Mouse (Mus musculus) heart, embryonic 16.5 days (tissue): ENCODE results near the gene Itga7. TPM values are rescaled to one million over a fixed set of nuclear protein-coding genes. Genes with fewer than 3 reads are reported as not detected.

Source experiments
- ATAC-seq: fragments of 200-750 bp; cut with Nextera tagmentation; replicated peaks from 2 replicates; pipeline ENCODE4 v1.8.0; 2017; ENCODE audit warnings: moderate number of reproducible peaks; ENCODE audit not compliant: insufficient read depth, low FRiP score; ENCODE audit errors: extremely low read depth
- H3K27ac ChIP-seq: fragments of 300-500 bp; sonication (generic); 2 replicates; pipeline ENCODE4 v1.5.1; 2014; ENCODE audit warnings: mild to moderate bottlenecking, low read length, control low read depth, moderate library complexity
- H3K27me3 ChIP-seq: fragments of 300-500 bp; sonication (generic); 2 replicates; pipeline ENCODE4 v1.6.1; 2014; ENCODE audit warnings: low read length, mixed read lengths; ENCODE audit not compliant: control insufficient read depth, insufficient read depth
- H3K36me3 ChIP-seq: fragments of 300-500 bp; sonication (generic); 2 replicates; pipeline ENCODE4 v1.6.1; 2014; ENCODE audit not compliant: control insufficient read depth, insufficient read depth
- H3K4me1 ChIP-seq: fragments of 300-500 bp; sonication (generic); 2 replicates; pipeline ENCODE4 v1.6.1; 2014; ENCODE audit warnings: low read length, mixed read lengths; ENCODE audit not compliant: control insufficient read depth, insufficient read depth
- H3K4me2 ChIP-seq: fragments of 300-500 bp; sonication (generic); 2 replicates; pipeline ENCODE4 v1.6.1; 2014; ENCODE audit warnings: low read depth, mild to moderate bottlenecking, control low read depth, low read length
- H3K4me3 ChIP-seq: fragments of 300-500 bp; sonication (generic); 2 replicates; pipeline ENCODE4 v1.5.1; 2014; ENCODE audit warnings: mild to moderate bottlenecking, control low read depth, low read length
- H3K9ac ChIP-seq: fragments of 300-500 bp; sonication (generic); 2 replicates; pipeline ENCODE4 v1.6.1; 2014; ENCODE audit warnings: low read length, control low read depth
- H3K9me3 ChIP-seq: fragments of 300-500 bp; sonication (generic); replicated peaks from 2 replicates; pipeline ENCODE4 v1.6.1; 2016; ENCODE audit warnings: low read length; ENCODE audit not compliant: control insufficient read depth
- WGBS: fragments of 180-500 bp; shearing (Covaris S2); extraction: QIAGEN DNeasy Blood & Tissue Kit; methylation state at CpG from one replicate; pipeline ENCODE4 v1.1.7; 2014; 5-methylcytosine and 5-hydroxymethylcytosine counted together
- polyA plus RNA-seq: library from polyadenylated mRNA; unstranded; fragments of >200 nt; fragmentation: Nextera tagmentation; extraction: Ambion mirVana; gene quantifications from 2 replicates; pipeline ENCODE4 v1.2.1, GENCODE M21; 2015

The Itga7 gene
- polyA plus RNA-seq, 1 experiment from 2014 or later, result 11.9 TPM

DNA sequence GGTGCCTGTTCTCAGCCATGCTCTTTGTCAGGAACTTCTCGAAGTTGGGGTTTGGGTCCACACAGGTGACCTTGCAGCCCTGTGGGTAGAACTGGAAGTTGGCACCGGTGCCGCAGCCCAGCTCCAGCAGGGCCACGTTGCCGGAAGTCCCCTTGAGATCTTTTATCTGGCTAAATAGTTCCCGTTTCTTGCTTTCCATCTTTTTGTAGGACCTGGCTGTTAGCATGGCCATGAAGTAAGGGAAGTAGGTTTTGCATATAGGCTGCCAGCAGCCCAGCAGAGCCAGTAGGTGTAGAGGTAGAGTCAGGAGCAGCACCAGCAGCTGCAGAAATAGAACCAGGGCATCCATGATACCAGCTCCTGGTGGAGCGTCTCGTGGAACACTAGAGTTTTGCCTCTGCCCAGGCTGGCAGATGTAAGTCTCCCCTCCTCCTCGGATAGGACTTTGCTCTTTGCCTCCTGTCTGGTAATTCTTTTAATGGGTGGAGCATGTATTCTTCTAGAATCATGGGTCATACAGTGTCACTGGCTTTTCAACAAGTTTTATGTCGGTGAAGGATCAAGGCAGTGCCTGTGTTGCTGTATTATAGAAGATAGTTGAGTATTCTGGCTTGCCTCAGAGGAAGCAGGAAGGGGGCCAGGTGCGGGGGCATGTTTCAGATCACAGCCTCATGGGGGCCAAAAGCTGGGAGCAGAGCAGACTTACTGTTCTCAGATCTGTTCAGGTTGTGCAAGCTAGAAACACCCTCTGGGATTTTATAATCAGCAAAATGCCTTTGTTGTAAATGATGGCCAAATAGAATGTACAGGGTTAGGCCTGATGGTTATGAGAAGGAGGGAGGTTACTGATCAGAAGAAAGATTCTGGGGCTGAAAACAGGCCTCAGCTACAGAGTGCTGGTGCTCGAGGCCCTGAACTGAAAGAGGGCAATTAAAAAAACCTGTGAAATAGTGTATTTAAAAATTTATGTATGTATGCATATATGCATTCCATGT is 27.3 kb downstream of the Itga7 start, which contains the start of gene Mettl7b:
Gene Mettl7b (minus strand): TSS at position 399 of the 995 bp plus-strand sequence.
- H3K9me3 ChIP-seq, result no peaks in the 10 kb centered on the region
- no peak within 1 kb of the TSS for H3K4me3 ChIP-seq
- 66% methylated on average over 12 of the region's 12 CpGs for WGBS
- no peak within 1 kb of the TSS for H3K4me2 ChIP-seq
- H3K9ac ChIP-seq, result no peak within 1 kb of the TSS
- H3K27me3 ChIP-seq, result peaks cover 2% of the 10 kb centered on the region; the same call in 1 of the 2 replicates
- 0 out of 2 replicates have a peak, but pooled peaks cover 6% of the 10 kb centered on the region for H3K4me1 ChIP-seq
- H3K27ac ChIP-seq, result peak within 1 kb of the TSS; percentile 34; the same call in 1 of the 2 replicates
- peak; percentile 54; the same call in 1 of the 2 replicates for ATAC-seq
- H3K36me3 ChIP-seq, result no peaks in the 10 kb centered on the region

DNA sequence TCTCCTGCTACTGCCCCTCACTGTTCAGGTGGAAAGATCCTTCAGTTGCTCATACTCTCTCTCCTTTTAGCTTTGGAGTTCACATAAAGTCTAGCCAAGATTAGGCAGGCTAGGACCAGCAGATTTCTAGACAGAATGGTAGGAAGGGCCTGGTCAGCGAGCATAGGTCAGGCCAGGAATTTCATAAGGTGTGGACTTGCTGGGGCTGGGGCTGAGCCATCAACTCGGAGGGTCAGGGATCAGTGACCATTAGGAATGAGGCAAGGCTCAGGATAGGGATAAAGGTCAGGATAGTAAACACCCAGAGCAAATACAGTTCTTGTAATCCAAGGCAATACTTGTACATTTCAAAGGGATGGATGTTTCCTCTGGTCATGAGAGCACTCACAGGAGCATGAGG is 31.3 kb downstream of the Itga7 start:
- WGBS, result 73% methylated on average over 2 of the region's 2 CpGs
- no peak overlapping the region for H3K9ac ChIP-seq
- H3K36me3 ChIP-seq, result no peaks in the 10 kb centered on the region
- H3K9me3 ChIP-seq, result no peaks in the 10 kb centered on the region
- no peaks in the 10 kb centered on the region for H3K27me3 ChIP-seq
- no peak overlapping the region for H3K4me3 ChIP-seq
- no peak overlapping the region for H3K27ac ChIP-seq
- H3K4me2 ChIP-seq, result no peak overlapping the region
- 0 out of 2 replicates have a peak, but pooled peaks cover 6% of the 10 kb centered on the region for H3K4me1 ChIP-seq
- ATAC-seq, result no peak

DNA sequence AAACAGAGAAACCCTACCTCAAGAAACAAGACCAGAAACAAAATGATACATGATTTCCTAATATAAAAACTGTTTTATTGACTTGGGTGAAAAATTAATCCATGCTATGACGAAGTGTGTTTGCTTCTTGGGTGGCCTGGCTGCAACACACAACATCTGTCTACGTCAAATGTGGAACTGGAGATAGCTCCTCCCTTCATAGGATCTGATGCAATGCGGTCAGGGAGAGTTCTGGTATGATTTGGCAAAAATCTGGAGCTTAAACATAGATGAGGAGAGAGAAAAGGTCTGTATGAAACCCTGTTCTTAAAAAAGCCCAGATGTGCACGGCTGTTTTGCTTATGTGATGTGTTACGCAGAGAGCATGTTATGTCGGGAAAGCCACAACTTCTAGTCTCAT is 32.3 kb downstream of the Itga7 start:
- Histone ChIP-seq H3K27ac (no peak overlapping the region), H3K9ac (no peak overlapping the region), H3K4me2 (no peak overlapping the region), H3K4me1 (0 out of 2 replicates have a peak, but pooled peaks cover 2% of the 10 kb centered on the region), H3K36me3 (no peaks in the 10 kb centered on the region), H3K9me3 (no peaks in the 10 kb centered on the region), H3K27me3 (no peaks in the 10 kb centered on the region), H3K4me3 (no peak overlapping the region)
- WGBS, result 69% methylated on average over 6 of the region's 6 CpGs
- ATAC-seq, result no peak

DNA sequence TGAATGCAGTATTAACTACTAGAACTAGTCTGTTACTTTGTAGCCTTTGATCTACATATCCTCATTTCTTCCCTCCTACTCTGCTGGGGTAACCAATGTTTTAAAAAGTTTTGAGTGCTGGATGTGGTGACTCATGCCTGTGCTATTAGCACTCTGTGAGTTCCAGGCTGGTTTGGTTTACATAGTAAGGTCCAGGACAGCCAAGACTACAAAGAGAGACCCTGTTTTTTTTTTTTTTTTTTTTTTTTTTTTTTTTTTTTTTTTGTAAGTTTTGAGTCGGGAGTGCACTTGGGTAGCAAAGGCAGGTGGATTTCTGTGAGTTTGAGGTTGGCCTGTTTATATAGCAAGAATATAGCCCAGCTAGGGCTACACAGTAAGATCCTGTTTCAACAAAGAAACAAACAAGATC is 34.7 kb downstream of the Itga7 start:
- no peak overlapping the region for H3K4me2 ChIP-seq
- H3K27ac ChIP-seq, result no peak overlapping the region
- H3K4me1 ChIP-seq, result no peaks in the 10 kb centered on the region
- H3K4me3 ChIP-seq, result no peak overlapping the region
- H3K36me3 ChIP-seq, result no peaks in the 10 kb centered on the region
- H3K27me3 ChIP-seq, result no peaks in the 10 kb centered on the region
- 31% methylated on average over 1 of the region's 1 CpGs for WGBS
- H3K9me3 ChIP-seq, result no peaks in the 10 kb centered on the region
- no peak for ATAC-seq
- H3K9ac ChIP-seq, result no peak overlapping the region

DNA sequence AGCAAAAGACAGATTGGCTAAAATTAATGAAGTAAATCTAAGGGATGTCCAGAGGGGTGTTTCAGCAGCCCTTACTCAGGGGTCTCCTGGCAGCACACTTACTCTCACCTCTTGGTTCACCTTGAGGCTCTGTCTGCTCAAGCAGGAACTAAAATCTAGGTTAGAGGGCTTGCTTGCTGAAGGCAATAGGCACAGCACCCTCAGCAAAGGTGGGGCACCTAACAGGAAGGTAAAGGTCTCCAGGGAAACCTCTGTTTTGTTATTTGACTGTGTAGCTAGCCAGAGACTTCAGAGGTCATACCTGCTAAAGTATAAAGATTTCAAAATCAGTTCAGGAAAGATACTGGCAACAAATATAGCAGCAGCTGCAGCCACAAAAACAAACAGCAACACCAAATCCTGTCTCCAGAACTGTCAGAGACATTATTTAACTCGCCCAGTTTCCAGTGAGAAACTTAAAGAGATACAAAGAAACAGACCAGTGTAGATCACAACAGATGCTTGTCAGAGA is 37.2 kb downstream of the Itga7 start:
- Histone ChIP-seq H3K27me3 (no peaks in the 10 kb centered on the region), H3K9ac (no peak overlapping the region), H3K4me3 (no peak overlapping the region), H3K4me2 (no peak overlapping the region), H3K27ac (no peak overlapping the region), H3K4me1 (no peaks in the 10 kb centered on the region), H3K36me3 (no peaks in the 10 kb centered on the region), H3K9me3 (no peaks in the 10 kb centered on the region)
- WGBS, result 28% methylated on average over 1 of the region's 1 CpGs
- no peak for ATAC-seq

DNA sequence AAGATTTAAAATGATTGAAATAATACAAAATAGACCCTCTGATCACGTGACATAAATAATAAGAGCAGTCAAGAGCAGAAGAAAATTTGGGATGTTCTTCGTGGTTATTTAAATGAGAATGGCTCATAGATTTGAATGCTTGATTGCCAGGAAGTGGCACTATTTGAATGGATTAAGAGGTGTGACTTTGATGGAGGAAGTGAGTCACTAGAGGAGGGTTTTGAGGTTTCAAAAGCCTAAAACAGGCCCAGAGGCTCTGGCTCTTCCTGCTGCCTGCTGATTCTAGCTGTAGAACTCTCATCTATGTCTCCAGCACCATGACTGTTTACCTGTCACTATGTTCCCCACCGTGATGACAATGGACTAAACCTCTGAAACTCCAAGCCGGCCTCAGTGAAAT is 39.2 kb downstream of the Itga7 start:
- Histone ChIP-seq H3K27ac (no peak overlapping the region), H3K27me3 (no peaks in the 10 kb centered on the region), H3K36me3 (no peaks in the 10 kb centered on the region), H3K4me3 (no peak overlapping the region), H3K9ac (no peak overlapping the region), H3K4me1 (no peaks in the 10 kb centered on the region), H3K9me3 (no peaks in the 10 kb centered on the region), H3K4me2 (no peak overlapping the region)
- ATAC-seq, result no peak
- 69% methylated on average over 4 of the region's 4 CpGs for WGBS

DNA sequence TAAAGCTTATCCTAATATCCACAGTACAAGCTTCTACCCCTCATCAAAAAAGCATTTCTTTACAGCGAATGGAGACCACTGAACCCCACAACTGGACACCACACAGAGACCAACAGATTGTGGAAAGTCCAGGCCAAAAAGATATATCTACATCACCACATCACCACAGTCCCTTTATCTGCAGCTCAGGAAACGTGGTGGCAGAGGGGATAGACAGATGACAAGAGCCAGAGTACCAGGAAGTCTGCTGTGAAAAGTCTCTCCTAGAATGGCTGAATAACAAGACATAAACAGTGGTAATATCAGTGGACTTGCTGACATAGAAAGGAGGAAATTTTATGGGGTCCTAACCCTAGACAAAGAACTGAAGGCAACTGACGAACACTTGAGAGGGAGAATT is 42.8 kb downstream of the Itga7 start:
- no peak for ATAC-seq
- Histone ChIP-seq H3K27ac (no peak overlapping the region), H3K4me2 (no peak overlapping the region), H3K9me3 (no peaks in the 10 kb centered on the region), H3K9ac (no peak overlapping the region), H3K4me3 (no peak overlapping the region), H3K4me1 (no peaks in the 10 kb centered on the region), H3K27me3 (no peaks in the 10 kb centered on the region), H3K36me3 (no peaks in the 10 kb centered on the region)
- WGBS, result 39% methylated on average over 3 of the region's 3 CpGs

DNA sequence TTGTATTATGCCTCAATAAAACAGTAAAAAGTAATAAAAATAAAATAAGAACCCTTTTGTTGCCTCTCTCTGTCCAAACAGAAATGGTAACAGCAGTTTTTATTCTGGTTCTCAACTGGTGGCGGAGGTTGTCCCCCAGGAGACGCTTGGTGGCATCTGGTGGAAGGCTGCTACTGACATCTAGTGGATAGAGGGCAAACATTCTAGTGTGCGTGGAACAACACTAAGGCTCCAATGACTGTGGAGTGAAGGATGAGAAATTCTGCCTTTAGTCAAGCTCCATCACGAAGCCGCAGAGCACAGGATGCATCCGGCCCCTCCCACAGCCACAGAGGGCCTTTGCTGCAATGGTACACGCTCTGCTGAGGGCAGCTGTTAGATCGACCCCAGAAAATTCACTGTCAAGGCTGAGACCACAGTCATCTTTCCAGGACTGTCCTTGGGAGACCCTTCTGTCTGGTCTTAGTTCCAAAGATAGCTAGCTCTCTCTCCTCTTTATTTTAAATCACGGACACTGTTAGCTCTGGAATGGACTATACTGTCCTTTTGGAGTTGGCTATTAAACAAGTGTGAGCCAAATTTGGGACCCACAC is 44.0 kb downstream of the Itga7 start:
- Histone ChIP-seq H3K27me3 (no peaks in the 10 kb centered on the region), H3K4me3 (no peak overlapping the region), H3K36me3 (no peaks in the 10 kb centered on the region), H3K9me3 (no peaks in the 10 kb centered on the region), H3K9ac (no peak overlapping the region), H3K4me1 (no peaks in the 10 kb centered on the region), H3K4me2 (no peak overlapping the region), H3K27ac (no peak overlapping the region)
- peak; percentile 68; the same call in 1 of the 2 replicates for ATAC-seq
- WGBS, result 14% methylated on average over 9 of the region's 9 CpGs
